Mouse (Mus musculus) induced T-regulatory cell, adult 2 months (primary cell): ENCODE measurements around the gene Cenpm.
"Not testable (repeated sequence)": the region's sequence is repeated elsewhere in the genome, so short reads cannot be mapped to it uniquely, and the experiment has no call there.

Source experiments
- DNase-seq: peaks from one replicate; pipeline ENCODE4 v3.0.0-alpha.2; 2012; ENCODE audit warnings: low read depth

The Cenpm gene

GRCm38 (mm10) chr15:82244115-82244804 is at the start of gene Cenpm:
Cenpm (minus strand) TSS chr15:82244748.
- DNase-seq = peak; percentile 97

DNA sequence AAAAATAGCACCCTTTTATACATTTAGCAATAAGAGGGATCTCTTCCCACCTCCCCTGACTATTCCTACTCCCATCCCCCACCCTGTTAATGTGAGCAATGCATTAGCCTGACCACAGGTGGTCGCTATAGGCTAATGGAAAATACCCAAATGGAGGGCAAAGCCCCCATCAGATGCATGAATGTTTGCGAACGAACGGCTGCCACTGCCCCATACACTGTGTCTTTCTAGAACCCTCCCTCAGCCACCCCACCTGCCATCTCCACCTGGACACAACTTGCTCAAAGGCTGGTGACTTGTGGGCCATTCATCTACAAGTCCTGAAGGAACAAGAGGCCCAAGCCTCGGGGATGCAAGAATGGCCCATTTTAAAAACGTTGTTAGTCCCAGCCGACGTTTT is 49.5 kb upstream of the Cenpm start:
- DNase-seq = no peak

DNA sequence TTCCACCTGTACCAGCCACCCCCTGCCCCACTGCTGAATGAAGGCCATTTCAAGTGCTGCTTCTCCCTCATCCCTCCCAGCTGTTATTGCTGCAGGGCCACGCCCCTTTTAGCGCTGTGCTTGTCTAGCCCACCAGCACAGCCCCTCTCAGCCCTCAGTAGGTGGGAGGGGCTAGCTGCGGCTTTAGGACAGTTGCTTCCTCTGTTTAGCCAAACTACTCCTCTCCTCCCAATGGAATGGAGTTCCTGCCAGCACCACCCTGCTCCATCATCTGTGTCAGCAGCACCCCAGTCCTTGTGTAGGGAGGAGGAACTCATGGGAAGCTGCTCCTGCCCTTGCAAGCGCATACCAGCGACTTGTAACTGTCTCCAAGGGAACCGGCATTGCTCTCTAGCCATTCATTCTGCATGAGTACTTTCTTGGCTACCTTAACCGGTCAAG is 48.7 kb upstream of the Cenpm start:
- no peak for DNase-seq

DNA sequence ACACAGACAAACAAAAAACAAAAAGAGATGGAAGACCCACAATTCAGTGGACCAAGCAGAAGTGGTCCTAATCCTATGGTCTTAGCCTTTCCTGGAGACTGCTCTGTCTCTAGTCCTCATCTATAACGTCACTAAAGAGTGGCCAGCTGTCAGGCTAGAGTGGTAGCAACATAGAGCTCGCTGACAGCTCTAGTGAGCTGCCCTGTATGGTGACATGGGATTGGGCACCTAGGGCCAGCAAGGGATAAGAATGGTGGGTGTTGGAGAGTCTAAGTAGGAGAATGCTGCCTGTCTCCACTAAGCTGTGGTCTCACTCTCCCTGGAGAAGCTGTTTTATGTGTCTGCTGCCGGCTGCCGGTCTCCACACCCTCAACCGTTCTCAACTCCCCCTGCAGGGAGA is 48.3 kb upstream of the Cenpm start:
- DNase-seq = no peak

- no peak for DNase-seq
These were observed 45.7 kb upstream of the Cenpm start for GRCm38 (mm10) chr15:82290252-82290651.

DNA sequence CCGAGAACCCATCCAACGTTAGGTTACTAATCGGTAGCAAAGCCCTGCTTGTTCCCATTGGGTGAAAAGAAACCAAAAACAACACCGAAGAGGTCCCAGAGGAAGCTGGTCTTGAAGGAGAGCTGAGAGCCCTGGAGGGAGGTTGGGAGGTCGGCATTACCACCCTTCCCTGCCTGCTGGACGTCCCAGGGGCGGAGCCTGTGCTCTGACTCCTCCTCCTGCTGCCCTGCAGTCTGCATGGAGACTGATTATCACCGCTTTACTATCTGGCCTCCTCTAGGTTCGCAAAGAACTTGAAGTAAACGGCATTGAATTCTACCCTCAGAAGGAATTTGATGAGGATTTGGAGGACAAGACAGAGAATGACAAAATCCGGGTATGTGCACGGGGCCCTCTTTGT is 41.6 kb upstream of the Cenpm start:
- no peak for DNase-seq

- no peak for DNase-seq
These were observed 36.1 kb upstream of the Cenpm start for GRCm38 (mm10) chr15:82280638-82281037.

DNA sequence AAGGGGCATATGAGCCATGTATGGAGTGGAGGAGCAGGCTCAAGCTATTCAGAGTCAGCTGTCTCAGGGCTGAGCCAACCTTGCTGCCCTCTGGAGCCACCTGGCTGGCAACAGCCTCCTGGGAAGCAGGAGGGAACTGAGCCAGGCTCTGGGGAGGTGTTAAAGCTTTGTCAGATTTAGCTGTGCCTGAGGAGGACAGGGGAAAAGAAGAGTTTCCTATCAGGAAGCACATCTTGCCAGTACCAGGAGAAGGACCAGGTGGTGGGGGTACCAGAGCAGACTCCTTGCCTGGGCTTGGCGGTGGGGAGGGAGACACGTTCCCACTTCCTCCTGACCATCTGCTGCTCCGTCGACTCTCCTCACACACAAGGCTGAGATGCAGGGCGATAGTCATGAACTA is 33.0 kb upstream of the Cenpm start:
- DNase-seq = no peak

DNA sequence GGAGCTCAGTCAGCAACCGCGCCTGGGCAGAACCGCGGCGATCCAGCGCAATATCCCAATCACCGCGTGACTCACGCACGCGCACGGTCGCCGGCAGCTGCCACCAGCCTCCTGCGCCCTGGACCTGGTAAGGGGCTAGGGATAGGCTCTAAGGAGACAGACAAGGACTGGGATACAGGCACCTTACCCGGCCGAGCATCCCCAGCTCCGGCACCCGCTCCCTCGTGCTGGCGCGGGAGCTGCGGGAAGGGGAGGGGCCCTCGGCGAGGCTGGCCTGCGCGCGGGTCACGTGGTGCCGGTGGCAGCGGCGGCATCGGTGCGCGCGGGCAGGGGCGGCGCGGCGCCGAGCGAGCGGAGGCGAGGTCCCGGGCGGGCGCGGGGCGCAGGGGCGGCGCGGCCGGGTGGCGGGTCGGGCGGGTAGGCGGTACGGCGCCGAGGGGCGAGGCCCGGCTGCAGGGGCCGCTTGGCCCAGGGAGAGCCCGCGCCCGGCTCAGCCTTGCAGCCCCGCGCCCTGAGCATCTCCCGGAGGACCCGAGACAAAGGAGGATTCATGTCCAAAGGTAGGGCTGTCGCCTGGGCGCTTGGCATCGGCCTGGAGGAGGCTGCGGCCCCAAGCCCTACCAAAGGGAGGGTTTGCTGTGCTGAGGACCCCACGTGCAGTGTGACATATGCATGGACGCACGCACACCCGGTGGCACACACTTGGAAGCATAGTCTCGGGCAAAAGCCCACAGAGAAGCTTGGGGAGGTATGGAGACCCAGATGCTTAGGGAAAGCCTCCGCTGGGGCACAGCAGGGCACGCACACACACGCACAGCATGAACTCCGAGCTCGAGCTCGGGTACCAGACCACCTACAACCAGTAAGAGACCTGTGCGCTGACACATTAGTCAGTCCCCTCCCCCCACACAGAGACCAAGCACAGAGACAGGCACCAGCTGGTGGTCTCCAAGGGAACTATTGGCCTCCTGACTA is 30.7 kb upstream of the Cenpm start:
- DNase-seq = peak; percentile 35

DNA sequence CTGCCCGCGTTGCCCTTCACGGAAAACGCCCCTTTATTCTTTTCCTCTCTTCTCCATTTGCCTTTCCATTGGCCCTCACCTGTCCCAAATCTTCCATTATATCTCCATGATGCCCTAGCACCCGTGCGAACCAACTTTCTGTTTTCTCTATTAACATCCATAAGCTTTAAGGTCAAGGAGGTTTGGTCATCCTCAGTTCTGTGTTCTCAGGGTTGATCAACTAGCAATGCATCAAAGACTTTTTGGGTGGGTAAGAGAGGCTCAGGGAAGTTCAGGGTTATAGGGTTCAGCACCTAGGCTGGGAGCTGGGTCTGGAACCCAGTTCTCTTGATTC is 30.0 kb upstream of the Cenpm start, which contains the start of gene Sept3:
Gene Sept3 (plus strand): TSS at position 301 of the 334 bp plus-strand sequence.
- DNase-seq = no peak

GRCm38 (mm10) chr15:82272295-82272694 is 27.7 kb upstream of the Cenpm start:
- no peak for DNase-seq

DNA sequence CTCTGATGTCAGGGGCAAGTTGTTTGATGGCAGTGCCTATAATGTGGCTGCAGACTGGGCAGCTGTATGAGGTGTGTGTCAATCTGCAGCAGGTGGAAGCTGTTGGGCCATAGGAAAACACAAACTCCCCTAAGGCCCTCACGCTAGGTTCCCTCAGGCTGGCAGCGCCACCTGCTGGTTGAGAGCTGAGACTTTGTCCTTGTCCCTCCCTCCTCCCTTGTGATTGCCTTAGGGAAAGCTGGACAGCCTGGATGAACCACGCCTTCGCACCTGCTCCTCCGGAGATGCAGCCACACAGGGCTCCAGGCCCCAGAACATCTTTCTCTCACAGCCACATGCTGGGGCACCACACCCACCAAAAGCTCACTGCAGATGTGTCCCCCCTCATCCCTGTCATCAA is 26.7 kb upstream of the Cenpm start:
- peak; percentile 74 for DNase-seq

DNA sequence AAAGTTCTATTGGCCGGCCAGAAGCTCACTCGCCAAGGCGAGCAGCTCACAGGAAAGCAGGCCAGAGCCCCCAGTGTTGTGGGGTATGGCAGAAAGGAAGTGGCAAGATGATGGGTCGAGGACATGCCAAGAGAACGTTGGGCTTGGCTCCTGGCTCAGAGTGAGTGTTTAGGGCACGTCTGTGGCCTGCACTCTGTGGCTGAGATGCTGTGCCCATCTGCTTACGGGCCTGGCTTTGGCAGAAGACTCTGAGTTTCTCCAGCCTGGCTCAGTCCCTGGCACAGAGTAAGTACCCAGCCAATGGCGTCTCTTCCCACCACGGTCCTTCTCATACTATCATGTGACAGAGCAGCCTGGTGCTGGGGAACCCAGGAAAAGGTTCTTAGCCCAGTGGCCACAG is 24.2 kb upstream of the Cenpm start:
- no peak for DNase-seq

DNA sequence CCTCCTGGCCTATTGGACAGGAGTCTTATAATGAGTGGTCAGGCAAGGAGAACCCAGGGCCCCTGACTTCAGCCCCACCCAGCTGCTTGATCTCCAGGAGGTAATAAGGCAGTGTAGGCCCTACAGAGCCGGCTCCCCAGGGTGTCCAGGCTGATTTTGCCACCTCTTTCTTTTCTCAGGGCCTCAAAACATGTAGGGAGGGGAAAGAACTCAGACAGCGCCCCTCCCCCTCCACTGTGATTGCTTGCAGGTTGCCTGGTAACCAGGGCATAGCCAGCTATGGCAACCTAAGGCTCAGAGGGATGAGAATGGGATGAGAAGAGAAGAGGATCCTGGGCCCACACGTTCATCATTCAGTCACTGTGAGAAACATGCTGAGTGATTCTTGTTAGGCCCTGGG is 23.6 kb upstream of the Cenpm start:
- no peak for DNase-seq

DNA sequence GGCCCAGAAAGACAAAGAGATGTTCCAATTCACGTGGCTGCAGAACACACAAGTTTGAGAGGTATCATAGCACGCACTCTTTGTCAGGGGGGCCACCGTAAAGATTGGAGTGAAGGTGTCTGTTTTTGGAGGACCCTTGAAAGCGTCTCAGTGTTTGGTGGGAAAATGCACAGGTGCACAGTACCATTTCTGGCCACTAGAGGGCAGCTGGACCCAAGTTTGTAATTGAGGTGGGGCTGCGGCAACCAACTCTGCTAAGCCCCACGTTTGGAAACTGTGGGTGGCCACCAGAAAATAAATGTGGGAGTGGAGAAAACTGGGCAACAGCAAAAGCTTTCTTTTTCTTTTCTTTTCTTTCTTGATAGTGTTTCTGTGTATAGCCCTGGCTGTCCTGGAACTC is 21.8 kb upstream of the Cenpm start:
- peak; percentile 81 for DNase-seq

DNA sequence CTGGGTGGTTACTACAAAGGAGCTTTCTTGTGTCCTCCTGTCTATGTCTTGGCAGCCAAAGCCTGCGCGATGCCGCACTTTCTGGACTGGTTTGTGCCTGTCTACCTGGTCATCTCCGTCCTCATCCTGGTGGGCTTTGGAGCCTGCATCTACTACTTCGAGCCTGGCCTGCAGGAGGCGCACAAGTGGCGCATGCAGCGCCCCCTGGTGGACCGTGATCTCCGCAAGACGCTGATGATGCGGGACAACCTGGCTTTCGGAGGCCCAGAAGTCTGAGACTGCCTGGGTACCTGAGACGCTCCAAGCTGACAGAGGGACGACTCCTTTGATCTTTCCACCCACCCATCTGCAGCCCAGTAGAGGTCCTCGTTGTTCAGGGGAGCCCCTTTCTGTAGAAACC is 15.0 kb upstream of the Cenpm start:
- DNase-seq = peak; percentile 82

DNA sequence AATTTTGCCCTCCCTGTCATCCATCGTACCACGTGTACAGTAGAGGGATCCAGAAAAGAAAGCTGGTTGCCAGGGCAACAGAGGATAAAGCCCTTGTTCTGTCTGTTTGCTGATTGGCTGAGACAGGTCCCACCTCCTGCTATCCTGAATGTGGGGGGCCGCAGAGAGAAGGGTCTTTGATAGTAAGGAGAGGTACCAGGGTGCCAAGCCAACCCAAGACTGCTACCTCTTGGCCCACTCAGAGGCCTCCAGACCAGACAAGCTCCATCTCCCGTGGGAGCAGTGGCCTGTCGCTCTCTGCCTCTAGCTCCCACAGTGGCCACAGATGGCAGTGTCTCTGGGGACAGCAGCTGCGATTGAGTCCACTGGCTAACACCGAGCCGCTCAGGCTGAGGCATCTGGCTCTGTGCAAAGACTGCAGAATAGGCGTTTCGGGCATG is 11.4 kb upstream of the Cenpm start:
- no peak for DNase-seq

- no peak for DNase-seq
These were observed 10.7 kb upstream of the Cenpm start for GRCm38 (mm10) chr15:82255248-82255647.

- no peak for DNase-seq
These were observed 7.5 kb upstream of the Cenpm start, which contains the start of gene 1500009C09Rik for GRCm38 (mm10) chr15:82252097-82252496. 1500009C09Rik (plus strand) TSS chr15:82252397.

- peak; percentile 51 for DNase-seq
These were observed 7.0 kb upstream of the Cenpm start for GRCm38 (mm10) chr15:82251579-82251978.

GRCm38 (mm10) chr15:82247131-82247776 is 2.7 kb upstream of the Cenpm start:
- DNase-seq = no peak

DNA sequence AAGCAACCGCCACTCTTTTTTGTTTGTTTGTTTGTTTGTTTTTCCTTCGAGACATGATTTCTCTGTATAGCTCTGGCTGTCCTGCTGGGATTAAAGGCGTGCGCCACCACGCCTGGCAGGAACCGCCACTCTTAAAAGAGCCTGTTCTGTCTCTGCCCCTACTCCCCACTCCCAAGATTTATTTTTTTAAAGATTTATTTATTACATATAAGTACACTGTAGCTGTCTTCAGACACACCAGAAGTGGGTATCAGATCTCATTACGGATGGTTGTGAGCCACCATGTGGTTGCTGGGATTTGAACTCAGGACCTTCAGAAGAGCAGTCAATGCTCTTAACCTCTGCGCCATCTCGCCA is 235 bp upstream of the Cenpm start:
- DNase-seq = not testable (repeated sequence)

DNA sequence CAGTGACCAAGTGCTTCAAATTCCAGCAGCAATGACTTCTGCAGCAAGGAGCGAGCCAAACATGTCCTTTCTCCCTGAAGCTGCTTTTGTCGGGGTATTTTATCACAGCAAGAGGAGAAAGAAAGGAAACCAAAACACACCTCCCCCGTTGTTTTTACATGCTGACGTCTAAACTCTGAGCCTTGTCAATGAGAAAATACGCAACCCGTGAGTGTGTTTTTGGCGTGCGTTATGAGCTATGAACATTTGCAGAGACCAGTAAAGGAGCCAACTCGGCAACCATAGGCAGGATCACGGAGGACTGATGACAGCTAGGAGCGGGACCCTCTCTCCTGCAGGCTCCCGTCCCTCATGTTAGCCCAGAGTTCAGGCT is 820 bp downstream of the Cenpm start:
- DNase-seq = peak; percentile 73
